Mouse (Mus musculus): Measurements from ENCODE around the gene Cul1. TPM values are rescaled to one million over a fixed set of nuclear protein-coding genes. Genes with fewer than 3 reads are reported as not detected.
"Not testable (repeated sequence)": the region's sequence is repeated elsewhere in the genome, so short reads cannot be mapped to it uniquely, and the experiment has no call there.

The Cul1 gene
- polyA plus RNA-seq, 1 experiment from 2014 or later, result 108 TPM

DNA sequence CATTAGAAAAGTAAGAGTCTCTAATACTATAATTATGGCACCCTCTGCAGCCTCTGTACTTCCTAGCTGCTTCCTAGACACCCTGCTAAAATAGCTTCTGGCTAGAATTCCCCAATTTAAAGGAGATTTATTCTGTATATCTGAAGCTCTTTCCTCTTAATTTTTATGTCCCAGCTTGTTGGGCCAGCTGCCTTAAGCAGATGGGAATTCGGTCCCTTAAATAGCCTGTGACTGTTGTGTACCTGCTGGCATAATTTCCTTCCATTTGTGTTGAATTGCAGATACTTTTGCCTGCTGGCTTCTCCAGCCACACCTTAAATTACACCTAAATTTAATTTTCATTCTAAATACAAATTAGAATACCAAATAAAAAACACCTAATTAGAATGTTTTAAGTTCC lies 32.0 kb upstream of the Cul1 start:
- ATAC-seq (replicated peaks; ENCODE audit: low FRiP score, low read depth), result no peak
- Histone ChIP-seq H3K4me2 (ENCODE audit: low read length) (no peak overlapping the region), H3K9me3 (replicated peaks; ENCODE audit: low read length) (no peaks in the 10 kb centered on the region), H3K36me3 (ENCODE audit: insufficient read depth, low read length) (no peaks in the 10 kb centered on the region), H3K27me3 (ENCODE audit: insufficient read depth, low read length) (no peaks in the 10 kb centered on the region), H3K27ac (no peak overlapping the region), H3K9ac (ENCODE audit: low read depth, low read length) (no peak overlapping the region), H3K4me1 (replicated peaks; ENCODE audit: insufficient read depth, low read length) (no peaks in the 10 kb centered on the region), H3K4me3 (replicated peaks; ENCODE audit: low read depth, low read length) (no peak overlapping the region)
- 85% methylated on average over 1 of the region's 1 CpGs for WGBS
- no peak for DNase-seq (ENCODE audit: low spot score)
- TF ChIP-seq CTCF (IDR thresholded peaks at IDR 0.05; ENCODE audit: low read depth), result no peak

DNA sequence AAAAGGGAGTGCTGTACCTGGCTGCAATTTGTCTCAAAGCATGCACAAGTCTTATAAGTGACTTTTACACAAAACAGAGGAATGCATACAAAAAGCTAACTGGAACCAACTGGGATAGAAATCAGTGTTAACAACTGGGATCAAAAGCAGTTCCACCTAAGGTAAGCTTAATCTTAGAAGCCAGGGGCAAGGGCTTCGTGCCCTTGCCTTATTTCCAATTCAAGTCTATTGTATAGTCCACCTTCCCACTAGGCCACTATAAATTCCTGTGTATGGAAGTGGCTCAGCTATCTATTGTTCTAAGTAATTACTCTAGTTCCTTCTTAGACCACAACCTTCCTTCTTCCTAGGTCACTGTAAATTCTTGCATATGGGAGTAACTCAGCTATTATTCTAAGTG lies 27.1 kb upstream of the Cul1 start:
- no peak for DNase-seq (ENCODE audit: low spot score)
- Histone ChIP-seq H3K27me3 (ENCODE audit: insufficient read depth, low read length) (no peaks in the 10 kb centered on the region), H3K4me1 (replicated peaks; ENCODE audit: insufficient read depth, low read length) (no peaks in the 10 kb centered on the region), H3K27ac (no peak overlapping the region), H3K9ac (ENCODE audit: low read depth, low read length) (no peak overlapping the region), H3K4me3 (replicated peaks; ENCODE audit: low read depth, low read length) (no peak overlapping the region), H3K9me3 (replicated peaks; ENCODE audit: low read length) (no peaks in the 10 kb centered on the region), H3K36me3 (ENCODE audit: insufficient read depth, low read length) (no peaks in the 10 kb centered on the region), H3K4me2 (ENCODE audit: low read length) (no peak overlapping the region)
- TF ChIP-seq CTCF (IDR thresholded peaks at IDR 0.05; ENCODE audit: low read depth), result no peak
- WGBS, result 82% methylated on average over 1 of the region's 1 CpGs
- ATAC-seq (replicated peaks; ENCODE audit: low FRiP score, low read depth), result no peak

DNA sequence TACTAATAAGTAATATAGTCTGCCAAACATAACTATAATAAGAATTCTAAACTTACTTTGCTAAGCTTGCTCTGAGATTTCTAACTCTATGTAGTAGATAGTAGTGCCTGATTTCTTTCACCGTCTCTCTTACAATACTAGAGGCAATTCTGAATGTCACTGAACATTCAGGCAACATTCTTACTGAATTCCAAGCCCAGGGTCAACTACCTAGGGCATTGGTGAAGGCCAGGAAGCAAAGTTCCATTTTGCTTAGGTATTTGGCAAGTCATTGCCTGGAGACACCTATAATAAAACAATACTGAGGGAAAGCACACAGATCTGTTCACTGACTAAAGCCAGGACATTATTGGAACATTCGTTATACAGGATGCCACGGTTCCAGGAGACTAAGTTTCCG lies 26.6 kb upstream of the Cul1 start:
- H3K4me2 ChIP-seq (ENCODE audit: low read length); ATAC-seq (replicated peaks; ENCODE audit: low FRiP score, low read depth); H3K9me3 ChIP-seq (replicated peaks; ENCODE audit: low read length); H3K4me3 ChIP-seq (replicated peaks; ENCODE audit: low read depth, low read length); H3K4me1 ChIP-seq (replicated peaks; ENCODE audit: insufficient read depth, low read length); H3K9ac ChIP-seq (ENCODE audit: low read depth, low read length); H3K27ac ChIP-seq; H3K36me3 ChIP-seq (ENCODE audit: insufficient read depth, low read length); DNase-seq (ENCODE audit: low spot score); H3K27me3 ChIP-seq (ENCODE audit: insufficient read depth, low read length): not testable (repeated sequence)
- WGBS, result 68% methylated on average over 4 of the region's 4 CpGs

DNA sequence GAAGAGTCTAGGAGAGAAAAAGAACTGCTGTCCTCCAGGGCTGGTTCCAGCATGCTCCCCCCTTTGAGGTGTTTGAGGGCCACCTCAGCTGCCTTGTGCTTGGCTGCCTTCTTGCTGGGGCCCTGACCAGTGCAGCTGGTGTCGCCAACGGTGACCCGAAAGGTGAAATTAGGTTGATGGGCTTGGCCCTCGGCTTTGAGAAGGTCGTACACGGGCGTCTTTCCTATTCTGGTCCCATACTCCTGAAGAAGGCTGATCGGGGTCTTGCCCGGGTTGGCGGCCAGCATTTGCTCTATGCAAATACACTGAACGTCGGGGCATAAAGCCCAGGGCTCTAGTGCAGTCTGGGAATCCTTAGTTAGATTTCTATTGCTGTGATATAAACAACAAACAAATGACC lies 20.4 kb upstream of the Cul1 start:
- DNase-seq (ENCODE audit: low spot score); H3K4me1 ChIP-seq (replicated peaks; ENCODE audit: insufficient read depth, low read length); H3K9me3 ChIP-seq (replicated peaks; ENCODE audit: low read length); H3K4me3 ChIP-seq (replicated peaks; ENCODE audit: low read depth, low read length); H3K27ac ChIP-seq; H3K9ac ChIP-seq (ENCODE audit: low read depth, low read length); ATAC-seq (replicated peaks; ENCODE audit: low FRiP score, low read depth); H3K36me3 ChIP-seq (ENCODE audit: insufficient read depth, low read length); H3K4me2 ChIP-seq (ENCODE audit: low read length); H3K27me3 ChIP-seq (ENCODE audit: insufficient read depth, low read length): not testable (repeated sequence)
- 93% methylated on average over 10 of the region's 12 CpGs for WGBS

DNA sequence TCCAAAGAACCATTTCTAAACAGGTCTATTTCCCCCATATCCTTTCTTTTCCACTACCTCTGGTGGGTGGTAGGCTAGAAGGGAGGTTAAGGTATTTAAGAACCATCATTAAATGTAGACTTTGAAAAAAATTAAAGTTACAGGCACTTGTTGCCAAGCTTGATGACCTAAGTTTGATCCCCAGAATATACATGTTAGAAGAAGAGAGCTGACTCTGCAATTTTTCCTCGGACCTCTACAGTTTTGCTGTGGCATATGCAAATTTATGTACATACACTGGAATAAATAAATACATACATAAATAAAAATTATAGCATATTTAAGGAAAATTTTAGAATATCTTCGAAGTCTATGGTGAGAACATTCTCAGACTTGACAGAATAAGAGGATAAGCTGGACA lies 13.1 kb upstream of the Cul1 start:
- no peaks in the 10 kb centered on the region for H3K4me1 ChIP-seq (replicated peaks; ENCODE audit: insufficient read depth, low read length)
- ATAC-seq (replicated peaks; ENCODE audit: low FRiP score, low read depth), result no peak
- 0 out of 2 replicates have a peak, but pooled peaks cover 4% of the 10 kb centered on the region for H3K9me3 ChIP-seq (replicated peaks; ENCODE audit: low read length)
- no peak overlapping the region for H3K4me3 ChIP-seq (replicated peaks; ENCODE audit: low read depth, low read length)
- WGBS, result 78% methylated on average over 2 of the region's 2 CpGs
- no peaks in the 10 kb centered on the region for H3K36me3 ChIP-seq (ENCODE audit: insufficient read depth, low read length)
- H3K9ac ChIP-seq (ENCODE audit: low read depth, low read length), result no peak overlapping the region
- no peak for DNase-seq (ENCODE audit: low spot score)
- no peak overlapping the region for H3K27ac ChIP-seq
- H3K27me3 ChIP-seq (ENCODE audit: insufficient read depth, low read length), result no peaks in the 10 kb centered on the region
- no peak for TF ChIP-seq CTCF (IDR thresholded peaks at IDR 0.05; ENCODE audit: low read depth)
- H3K4me2 ChIP-seq (ENCODE audit: low read length), result no peak overlapping the region

DNA sequence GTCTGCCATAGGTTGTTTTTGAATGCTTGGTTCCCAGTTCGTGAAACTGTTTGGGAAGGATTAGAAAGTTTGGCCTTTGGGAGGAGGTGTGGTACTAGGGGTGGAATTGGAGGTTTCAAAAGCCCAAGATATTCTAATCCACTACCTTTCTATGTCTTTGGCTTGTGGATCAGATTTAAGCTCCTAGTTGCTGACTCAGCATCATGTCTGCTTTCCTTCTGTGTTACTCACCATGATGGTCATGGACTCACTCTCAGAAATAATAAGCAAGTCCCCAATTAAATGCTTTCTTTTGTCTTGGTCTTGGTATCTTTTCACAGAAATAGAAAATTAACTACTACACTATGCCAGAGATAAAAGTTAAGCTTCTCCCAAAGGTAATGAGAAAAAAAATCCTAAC lies 5.5 kb upstream of the Cul1 start:
- WGBS, result 92% methylated on average over 1 of the region's 1 CpGs
- no peak for ATAC-seq (replicated peaks; ENCODE audit: low FRiP score, low read depth)
- H3K9me3 ChIP-seq (replicated peaks; ENCODE audit: low read length), result no peaks in the 10 kb centered on the region
- no peaks in the 10 kb centered on the region for H3K27me3 ChIP-seq (ENCODE audit: insufficient read depth, low read length)
- no peaks in the 10 kb centered on the region for H3K4me1 ChIP-seq (replicated peaks; ENCODE audit: insufficient read depth, low read length)
- H3K9ac ChIP-seq (ENCODE audit: low read depth, low read length), result no peak overlapping the region
- H3K4me2 ChIP-seq (ENCODE audit: low read length), result no peak overlapping the region
- TF ChIP-seq CTCF (IDR thresholded peaks at IDR 0.05; ENCODE audit: low read depth), result no peak
- H3K27ac ChIP-seq, result no peak overlapping the region
- DNase-seq (ENCODE audit: low spot score), result no peak
- H3K36me3 ChIP-seq (ENCODE audit: insufficient read depth, low read length), result no peaks in the 10 kb centered on the region
- H3K4me3 ChIP-seq (replicated peaks; ENCODE audit: low read depth, low read length), result no peak overlapping the region

DNA sequence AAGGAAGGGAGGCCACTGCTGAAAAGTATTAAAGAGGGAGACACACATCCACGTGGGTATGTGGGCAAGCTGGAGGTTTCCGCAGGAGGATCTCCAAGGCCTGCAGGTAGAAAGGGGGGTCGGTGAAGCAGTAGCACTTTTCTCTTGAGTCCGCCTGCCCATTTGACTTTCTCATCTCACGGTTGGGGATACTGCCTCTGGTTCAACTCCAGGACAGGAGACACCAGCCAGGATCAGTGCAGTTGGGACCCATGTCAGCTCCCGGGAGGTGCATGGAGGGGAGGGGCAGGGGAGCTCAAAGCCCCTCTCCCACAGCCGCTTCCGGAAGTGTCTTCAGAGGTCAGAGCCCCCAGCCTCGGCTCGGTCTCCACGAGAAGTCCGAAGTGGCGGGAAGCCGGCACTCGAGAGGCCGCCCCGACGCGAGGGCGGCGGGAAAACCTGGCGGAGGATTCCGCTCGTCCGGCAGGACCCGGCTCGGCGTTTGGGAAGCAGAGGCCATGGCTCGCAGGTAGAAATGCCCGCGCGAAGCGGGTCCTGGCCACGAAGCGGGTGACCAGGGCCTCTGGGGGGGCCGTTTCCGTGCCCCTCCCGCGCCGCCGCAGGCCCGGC lies 428 bp downstream of the Cul1 start:
- DNase-seq (ENCODE audit: low spot score), result peak; percentile 72
- Histone ChIP-seq H3K4me2 (ENCODE audit: low read length) (peak overlapping the region; percentile 85), H3K27me3 (ENCODE audit: insufficient read depth, low read length) (no peaks in the 10 kb centered on the region), H3K4me1 (replicated peaks; ENCODE audit: insufficient read depth, low read length) (no peaks in the 10 kb centered on the region), H3K4me3 (replicated peaks; ENCODE audit: low read depth, low read length) (peak overlapping the region; percentile 92), H3K9ac (ENCODE audit: low read depth, low read length) (peak overlapping the region; percentile 95), H3K36me3 (ENCODE audit: insufficient read depth, low read length) (no peaks in the 10 kb centered on the region), H3K9me3 (replicated peaks; ENCODE audit: low read length) (no peaks in the 10 kb centered on the region), H3K27ac (peak overlapping the region; percentile 99)
- no peak for TF ChIP-seq CTCF (IDR thresholded peaks at IDR 0.05; ENCODE audit: low read depth)
- under 1% methylated on average over 42 of the region's 42 CpGs for WGBS
- ATAC-seq (replicated peaks; ENCODE audit: low FRiP score, low read depth), result peak; percentile 58
